Mouse (Mus musculus) macrophage (primary cell): ENCODE data around the gene Tmem220. TPM values are rescaled to one million over a fixed set of nuclear protein-coding genes. Genes with fewer than 3 reads are reported as not detected.

Experiments used
- H3K27ac ChIP-seq: fragments of 350-480 bp; formaldehyde crosslinking; 2 replicates; pipeline ENCODE4 v1.9.0; 2021
- H3K36me3 ChIP-seq: fragments of 350-480 bp; formaldehyde crosslinking; 2 replicates; pipeline ENCODE4 v1.9.0; 2021; ENCODE audit errors: inconsistent target
- H3K4me3 ChIP-seq: fragments of 350-480 bp; formaldehyde crosslinking; 2 replicates; pipeline ENCODE4 v1.9.0; 2021; ENCODE audit errors: inconsistent target
- H3K79me2 ChIP-seq: fragments of 350-480 bp; formaldehyde crosslinking; 2 replicates; pipeline ENCODE4 v1.9.0; 2021; ENCODE audit errors: inconsistent target
- WGBS: methylation state at CpG from one replicate; pipeline ENCODE4 v1.1.7; 2026; ENCODE audit warnings: inconsistent platforms; ENCODE audit not compliant: missing documents; 5-methylcytosine and 5-hydroxymethylcytosine counted together
- polyA plus RNA-seq: library from polyadenylated mRNA; stranded (reverse); fragments of 250-400 nt; gene quantifications from 3 replicates; pipeline ENCODE4 v1.2.4, GENCODE M21; 2018; ENCODE audit warnings: inconsistent platforms

The Tmem220 gene
- polyA plus RNA-seq, 1 experiment from 2014 or later, result 13.2 TPM

DNA sequence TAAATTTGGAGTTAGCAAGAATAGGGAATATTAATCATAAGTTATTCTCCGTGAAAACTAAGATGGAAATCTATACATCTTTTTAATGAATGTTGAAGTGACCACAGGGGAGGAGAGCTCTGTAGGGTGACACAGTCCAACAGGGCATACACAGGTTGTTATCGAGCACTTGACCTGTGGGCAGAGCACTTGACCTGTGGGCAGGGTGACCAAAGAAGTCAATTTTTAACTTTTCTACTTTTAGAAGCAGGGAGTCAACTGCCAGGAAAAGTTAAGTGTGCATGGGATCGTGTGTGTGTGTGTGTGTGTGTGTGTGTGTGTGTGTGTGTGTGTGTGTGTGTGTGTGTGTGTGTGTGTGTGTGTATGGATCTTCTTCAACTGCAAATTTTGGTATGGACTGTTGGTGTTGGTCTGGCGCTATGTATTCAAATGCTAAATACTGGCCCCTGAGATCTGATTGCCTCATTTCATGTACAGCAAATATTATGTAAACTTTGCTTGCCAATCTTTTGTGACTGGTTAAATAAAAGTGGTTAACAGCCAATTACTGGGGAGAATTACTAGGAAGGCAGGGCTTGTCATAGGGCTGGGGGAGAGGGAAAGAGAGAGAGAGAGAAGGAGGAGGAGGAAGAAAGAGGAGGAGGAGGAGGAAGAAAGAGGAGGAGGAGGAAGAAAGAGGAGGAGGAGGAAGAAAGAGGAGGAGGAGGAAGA is 10.0 kb downstream of the Tmem220 start:
- no peak overlapping the region for H3K27ac ChIP-seq
- no peak overlapping the region for H3K4me3 ChIP-seq
- 87% methylated on average over 3 of the region's 4 CpGs for WGBS
- H3K36me3 ChIP-seq, result peaks cover 16% of the 10 kb centered on the region
- no peaks in the 10 kb centered on the region for H3K79me2 ChIP-seq

DNA sequence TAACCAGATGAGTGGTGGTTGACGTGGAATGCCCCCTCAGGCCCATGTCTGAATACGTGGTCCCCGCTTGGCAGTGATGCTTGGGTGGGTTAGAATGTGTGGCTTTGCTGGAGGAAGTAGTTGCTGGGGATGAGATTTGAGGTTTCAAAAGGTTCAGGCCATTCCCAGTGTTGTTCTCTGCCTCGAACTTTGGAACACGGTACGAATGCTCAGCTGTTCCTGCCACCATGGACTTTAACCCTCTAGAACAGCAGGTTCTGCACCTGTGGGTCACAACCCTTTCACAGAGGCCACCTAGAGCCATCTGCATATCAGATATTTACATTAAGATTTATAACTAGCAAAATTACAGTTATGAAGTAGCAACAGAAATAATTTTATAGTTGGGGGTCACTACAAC is 11.3 kb downstream of the Tmem220 start:
- Histone ChIP-seq H3K27ac (no peak overlapping the region), H3K4me3 (no peak overlapping the region), H3K79me2 (no peaks in the 10 kb centered on the region), H3K36me3 (peaks cover 29% of the 10 kb centered on the region)
- WGBS, result 87% methylated on average over 6 of the region's 6 CpGs

DNA sequence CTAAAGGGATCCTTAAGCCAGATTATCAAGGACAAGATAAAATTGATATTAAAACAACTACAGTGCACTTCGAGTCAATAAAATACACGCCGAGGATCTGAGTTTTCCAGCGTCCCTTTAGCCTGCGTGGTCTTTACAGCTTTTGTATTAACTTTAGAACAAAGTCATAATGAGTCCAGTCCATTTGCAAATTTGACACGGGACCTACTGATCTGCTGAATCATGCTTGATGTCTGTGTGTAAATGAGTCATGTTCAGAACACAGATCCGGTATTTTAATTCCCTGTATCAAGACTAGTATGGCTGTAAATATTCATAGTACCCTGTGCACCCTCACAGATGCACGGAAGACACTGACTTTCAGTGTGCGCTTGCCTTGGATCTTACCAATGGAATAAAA is 11.9 kb downstream of the Tmem220 start:
- no peaks in the 10 kb centered on the region for H3K79me2 ChIP-seq
- 84% methylated on average over 9 of the region's 9 CpGs for WGBS
- H3K4me3 ChIP-seq, result no peak overlapping the region
- H3K36me3 ChIP-seq, result peaks cover 36% of the 10 kb centered on the region
- H3K27ac ChIP-seq, result no peak overlapping the region

DNA sequence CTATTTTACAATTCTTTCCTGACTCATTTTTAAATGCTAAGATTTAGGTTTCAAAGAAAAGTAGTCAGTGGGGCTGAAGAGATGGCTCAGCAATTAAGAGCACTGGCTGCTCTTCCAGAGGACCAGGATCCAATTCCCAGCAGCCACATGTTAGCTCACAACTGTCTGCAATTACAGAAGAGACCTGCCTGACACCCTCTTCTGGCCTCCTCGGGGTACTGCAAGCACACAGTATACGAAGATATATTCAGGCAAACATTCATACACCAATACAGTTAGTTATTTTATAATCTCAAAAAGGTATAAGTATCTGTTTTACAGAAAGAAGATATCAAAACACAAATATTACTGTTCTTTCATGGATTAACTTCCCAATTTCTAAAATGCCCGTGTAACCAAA is 14.8 kb downstream of the Tmem220 start:
- Histone ChIP-seq H3K4me3 (no peak overlapping the region), H3K27ac (no peak overlapping the region), H3K79me2 (peaks cover 22% of the 10 kb centered on the region; the same call in 1 of the 2 replicates), H3K36me3 (peaks cover 43% of the 10 kb centered on the region)
- WGBS, result 89% methylated on average over 3 of the region's 3 CpGs

DNA sequence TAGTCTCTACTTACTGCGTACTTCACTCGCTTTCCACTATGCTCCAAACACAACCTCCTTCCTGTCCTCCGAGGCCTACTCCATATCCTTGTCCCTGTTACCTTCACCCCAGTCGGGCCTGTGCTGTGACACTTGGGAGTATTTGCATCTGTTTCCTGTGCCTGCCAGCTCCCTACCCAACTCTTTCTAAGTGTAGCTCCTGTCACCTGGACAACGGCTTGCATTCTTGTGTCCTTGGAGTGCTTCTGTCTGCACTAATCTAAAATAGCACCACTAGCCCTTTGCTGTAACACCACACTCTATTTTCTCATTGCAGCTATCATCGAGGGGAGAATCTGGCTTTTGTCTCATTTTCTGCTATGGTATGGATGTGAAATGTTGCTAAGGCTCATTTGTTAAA is 15.5 kb downstream of the Tmem220 start:
- WGBS, result 98% methylated on average over 6 of the region's 6 CpGs
- peaks cover 43% of the 10 kb centered on the region for H3K36me3 ChIP-seq
- no peak overlapping the region for H3K27ac ChIP-seq
- peaks cover 29% of the 10 kb centered on the region; the same call in 1 of the 2 replicates for H3K79me2 ChIP-seq
- H3K4me3 ChIP-seq, result no peak overlapping the region

DNA sequence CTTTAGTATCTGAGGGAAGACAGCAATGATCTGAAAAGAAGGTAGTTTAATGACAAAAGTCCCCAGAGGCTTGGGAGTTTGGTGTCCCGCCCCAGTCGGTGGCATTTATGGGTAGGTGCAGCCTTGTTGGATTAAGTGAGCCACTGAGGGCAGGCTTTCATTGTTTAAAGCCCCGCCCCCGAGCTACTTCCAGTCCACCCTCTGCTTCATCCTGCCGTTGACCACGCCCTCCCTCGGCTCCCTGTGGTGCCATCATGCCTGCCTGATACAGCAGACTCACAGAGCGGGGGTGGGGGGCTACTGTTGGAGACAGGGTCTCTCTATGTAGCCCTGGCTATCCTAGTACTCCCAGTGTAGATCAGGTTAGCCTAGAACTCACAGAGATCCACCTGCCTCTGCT is 18.1 kb downstream of the Tmem220 start:
- no peak overlapping the region for H3K4me3 ChIP-seq
- H3K36me3 ChIP-seq, result peaks cover 43% of the 10 kb centered on the region
- H3K27ac ChIP-seq, result no peak overlapping the region
- WGBS, result 92% methylated on average over 8 of the region's 8 CpGs
- H3K79me2 ChIP-seq, result peaks cover 39% of the 10 kb centered on the region; the same call in 1 of the 2 replicates

DNA sequence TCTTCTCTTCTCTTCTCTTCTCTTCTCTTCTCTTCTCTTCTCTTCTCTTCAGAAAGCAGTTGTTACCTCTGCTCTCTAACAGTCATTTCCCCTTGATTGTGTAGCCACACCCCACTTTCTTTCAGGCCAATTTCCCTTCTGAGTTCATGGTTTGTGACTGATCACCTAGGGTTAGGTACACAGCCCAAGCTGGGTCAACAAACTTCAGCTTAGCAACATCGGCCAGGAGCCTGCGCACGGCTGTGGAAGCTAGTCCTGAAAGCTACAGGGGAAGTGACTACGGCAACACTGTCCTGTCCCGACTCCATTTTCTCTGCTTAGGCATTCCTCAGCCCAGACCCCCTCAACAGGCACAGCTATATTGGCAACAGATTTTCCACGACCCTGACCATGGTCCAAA is 20.0 kb downstream of the Tmem220 start:
- Histone ChIP-seq H3K79me2 (peaks cover 55% of the 10 kb centered on the region; the same call in 1 of the 2 replicates), H3K4me3 (no peak overlapping the region), H3K36me3 (peaks cover 26% of the 10 kb centered on the region), H3K27ac (no peak overlapping the region)
- 86% methylated on average over 6 of the region's 6 CpGs for WGBS

DNA sequence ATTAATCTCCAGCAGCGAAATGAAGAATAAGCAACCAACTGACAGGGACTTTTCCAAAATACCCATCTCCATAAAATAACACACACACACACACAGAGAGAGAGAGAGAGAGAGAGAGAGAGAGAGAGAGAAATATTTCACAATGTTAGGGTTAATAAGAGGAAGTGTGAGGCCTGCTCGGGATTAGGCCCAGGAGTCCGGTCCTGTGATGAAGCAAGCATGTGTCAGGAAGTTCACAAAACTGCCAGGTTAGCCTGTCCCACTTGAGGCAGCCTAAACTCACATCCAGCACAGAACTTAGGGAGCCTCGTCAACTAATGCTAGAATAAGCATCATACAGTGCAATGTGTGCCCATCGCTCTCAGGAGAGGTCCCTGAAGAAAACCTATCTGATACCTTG is 22.2 kb downstream of the Tmem220 start:
- no peak overlapping the region for H3K4me3 ChIP-seq
- H3K27ac ChIP-seq, result peak overlapping the region; percentile 4; the same call in 1 of the 2 replicates
- 29% methylated on average over 4 of the region's 5 CpGs for WGBS
- peaks cover 75% of the 10 kb centered on the region; the same call in 1 of the 2 replicates for H3K79me2 ChIP-seq
- 0 out of 2 replicates have a peak, but pooled peaks cover 5% of the 10 kb centered on the region for H3K36me3 ChIP-seq

DNA sequence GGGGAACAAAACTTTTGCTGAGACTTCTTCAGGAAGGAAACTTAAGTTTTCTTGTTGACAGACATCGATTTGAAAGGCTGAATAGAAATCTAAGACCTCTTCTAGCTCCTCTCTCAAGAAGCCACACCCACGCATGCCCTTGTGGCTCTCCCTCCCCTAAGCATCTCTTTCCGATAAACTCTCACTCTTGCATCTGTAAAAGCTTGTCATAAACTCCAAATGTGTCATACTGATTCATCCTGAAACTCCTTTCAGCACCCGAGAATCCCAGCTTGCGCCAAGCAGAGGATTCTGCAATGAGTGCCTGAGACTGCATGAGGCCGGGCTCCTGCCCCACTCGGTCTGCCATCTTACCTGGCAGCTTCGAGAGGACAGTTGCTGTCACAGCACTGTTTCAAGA is 23.5 kb downstream of the Tmem220 start:
- H3K27ac ChIP-seq, result no peak overlapping the region
- WGBS, result 87% methylated on average over 8 of the region's 8 CpGs

DNA sequence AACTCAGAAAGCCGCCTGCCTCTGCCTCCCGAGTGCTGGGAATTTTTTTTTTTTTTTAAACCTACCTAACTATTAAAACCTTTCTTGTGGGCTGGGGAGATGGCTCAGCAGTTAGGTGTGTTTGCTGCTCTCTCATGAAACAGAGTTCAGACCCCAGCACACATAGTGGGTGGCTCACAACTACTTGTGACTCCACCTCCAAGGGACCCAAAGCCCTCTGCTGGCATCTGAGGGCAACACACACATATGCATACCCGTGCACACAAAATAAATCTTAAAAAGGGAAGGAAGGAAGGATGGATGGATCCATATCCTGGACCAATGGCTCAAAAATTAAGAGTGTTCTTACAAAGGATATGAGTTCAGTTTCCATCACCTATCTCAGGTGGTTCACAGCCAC is 24.3 kb downstream of the Tmem220 start:
- peaks cover 76% of the 10 kb centered on the region for H3K79me2 ChIP-seq
- 68% methylated on average over 3 of the region's 3 CpGs for WGBS
- no peak overlapping the region for H3K27ac ChIP-seq
- H3K36me3 ChIP-seq, result no peaks in the 10 kb centered on the region
- no peak overlapping the region for H3K4me3 ChIP-seq

More for the DNA sequence above, 23.5 kb downstream of the Tmem220 start:
- H3K79me2 ChIP-seq, result peaks cover 76% of the 10 kb centered on the region
- no peaks in the 10 kb centered on the region for H3K36me3 ChIP-seq
- H3K4me3 ChIP-seq, result no peak overlapping the region

DNA sequence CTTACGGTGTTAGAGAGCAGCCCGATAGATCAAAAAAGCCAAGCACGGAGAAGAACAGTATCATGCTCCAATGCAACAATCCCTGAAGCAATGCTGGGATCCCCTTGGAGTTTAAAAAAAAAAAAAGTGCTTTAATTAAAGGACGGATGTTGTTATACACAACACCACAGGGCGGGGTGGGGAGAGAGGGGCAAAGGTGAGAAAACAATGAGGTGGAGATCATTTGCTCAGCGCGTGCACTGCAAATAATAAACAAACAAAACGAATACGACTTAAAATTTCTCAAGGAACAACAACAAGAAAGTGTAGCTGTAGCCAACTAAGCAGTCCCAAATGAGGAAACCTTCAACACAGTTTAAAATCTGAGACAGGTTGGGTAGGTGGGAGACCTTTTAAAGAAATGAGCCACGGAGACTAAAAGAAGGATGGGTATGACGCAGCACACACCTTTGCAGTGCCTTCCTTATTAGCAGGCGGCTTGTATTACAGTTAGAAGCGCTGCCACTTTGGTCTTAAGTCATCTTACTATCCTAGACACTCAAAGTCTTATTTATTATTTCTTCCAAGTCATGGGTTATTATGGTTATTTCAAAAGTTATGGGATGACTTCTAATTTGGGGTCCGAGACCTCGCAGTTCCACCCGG is 26.8 kb downstream of the Tmem220 start:
- H3K27ac ChIP-seq, result peak overlapping the region; percentile 63
- peaks cover 13% of the 10 kb centered on the region for H3K36me3 ChIP-seq
- H3K4me3 ChIP-seq, result peak overlapping the region; percentile 91
- WGBS, result 25% methylated on average over 15 of the region's 16 CpGs
- peaks cover 65% of the 10 kb centered on the region for H3K79me2 ChIP-seq

DNA sequence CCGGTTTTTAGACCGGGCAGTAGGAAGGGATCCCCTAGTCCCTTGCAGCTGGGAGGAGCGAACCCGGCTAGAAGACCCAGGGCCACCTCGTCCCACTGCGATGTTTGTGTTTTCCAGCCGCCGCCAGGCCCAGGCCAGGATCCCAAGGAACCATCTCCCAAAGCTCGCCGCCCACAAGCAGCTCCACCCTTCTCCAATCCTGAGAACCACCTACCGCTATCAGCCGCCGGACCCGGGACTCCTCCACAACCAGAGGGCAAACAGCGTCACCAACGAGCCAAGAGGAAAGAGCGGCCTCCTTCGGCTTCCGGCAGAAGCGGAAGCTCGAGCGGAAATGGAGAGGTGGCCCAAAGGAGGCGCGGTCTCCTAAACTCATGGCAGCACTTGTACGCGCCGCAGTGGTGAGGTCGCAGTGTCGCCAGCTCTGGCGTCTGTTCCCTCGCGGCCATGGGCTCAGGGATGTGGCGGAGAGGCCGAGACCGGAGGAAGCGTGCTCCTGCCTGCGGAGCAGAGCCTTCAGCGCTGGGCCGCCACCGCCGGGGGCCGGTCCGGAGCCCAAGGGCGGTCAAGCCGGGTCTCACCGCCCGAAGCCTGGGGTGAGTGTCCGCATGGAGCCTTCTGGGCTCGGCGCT is 27.5 kb downstream of the Tmem220 start, which contains the start of the genes Adprm and Sco1:
Adprm (minus strand) TSS at position 274 of the 632 bp plus-strand sequence.
Sco1 (plus strand) TSS at position 350 of the 632 bp plus-strand sequence.
- 1% methylated on average over 47 of the region's 50 CpGs for WGBS
- H3K27ac ChIP-seq, result peak within 1 kb of the TSS; percentile 63
- H3K36me3 ChIP-seq, result peaks cover 18% of the 10 kb centered on the region
- H3K79me2 ChIP-seq, result peaks cover 65% of the 10 kb centered on the region
- peak within 1 kb of the TSS; percentile 91 for H3K4me3 ChIP-seq

DNA sequence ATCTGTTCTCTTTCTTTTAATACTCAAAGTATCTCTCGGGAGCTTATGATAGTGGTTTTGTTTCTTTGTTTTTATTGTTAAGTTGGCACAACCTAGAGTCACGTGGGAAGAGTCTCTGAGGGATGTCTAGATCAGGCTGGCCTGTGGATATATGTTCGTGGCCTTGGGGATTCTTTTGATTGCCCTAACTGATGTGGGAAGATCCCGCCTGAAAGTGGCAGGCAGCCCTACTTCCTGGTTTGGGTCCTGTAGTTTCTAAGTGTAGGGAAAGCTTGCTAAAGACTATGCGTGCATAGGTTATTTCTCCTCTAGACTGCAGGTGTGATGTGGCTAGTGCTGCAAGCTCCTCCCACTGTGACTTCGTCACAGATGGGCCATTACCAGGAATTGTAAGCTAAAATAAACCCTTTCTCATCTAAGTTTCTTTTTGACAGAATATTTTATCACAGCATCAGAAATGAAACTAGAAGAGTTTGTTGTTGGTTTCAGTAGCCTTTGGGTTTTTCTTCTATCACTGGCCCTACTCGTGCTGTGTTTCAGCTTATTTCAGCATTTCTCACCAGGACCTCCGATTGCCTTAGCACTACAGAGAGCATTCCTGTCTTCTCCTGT is 29.9 kb downstream of the Tmem220 start:
- Histone ChIP-seq H3K79me2 (peaks cover 51% of the 10 kb centered on the region), H3K36me3 (peaks cover 42% of the 10 kb centered on the region), H3K4me3 (no peak overlapping the region), H3K27ac (no peak overlapping the region)
- 93% methylated on average over 8 of the region's 8 CpGs for WGBS

DNA sequence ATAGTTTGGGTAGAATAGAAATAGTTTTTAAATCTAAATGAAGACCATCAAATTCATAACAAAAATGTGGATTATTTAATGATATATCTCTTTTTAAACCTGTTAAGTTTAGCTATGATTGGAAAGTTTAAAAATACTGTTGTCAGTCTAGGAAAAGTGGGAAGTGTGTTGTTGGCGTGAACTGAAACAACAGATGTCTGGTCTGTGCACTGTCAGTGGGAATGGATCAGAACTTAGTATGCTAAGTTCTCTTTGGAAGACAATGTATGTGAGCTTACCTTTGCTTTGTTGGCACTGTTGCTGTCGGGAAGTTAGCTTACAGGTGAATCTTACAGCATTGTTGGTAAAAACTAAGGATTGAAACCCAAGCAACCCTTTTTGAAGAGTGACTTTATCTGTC is 36.4 kb downstream of the Tmem220 start:
- WGBS, result 96% methylated on average over 2 of the region's 2 CpGs
- Histone ChIP-seq H3K27ac (no peak overlapping the region), H3K79me2 (no peaks in the 10 kb centered on the region), H3K4me3 (no peak overlapping the region), H3K36me3 (peaks cover 70% of the 10 kb centered on the region)
